ENCODE assay signal across 8 mouse cellular contexts in genomic region chr9:53535416-53536320, GRCm38 (mm10). TPM values are rescaled to one million over a fixed set of nuclear protein-coding genes. Genes with fewer than 3 reads are reported as not detected.
DNase-seq lines count a peak whose midpoint lies in the region; ATAC-seq and TF ChIP-seq lines count a peak whose summit lies in the region.

No protein-coding gene starts in this region.

- peak overlapping the region; percentile 87 for H3K4me2 ChIP-seq in embryonic facial prominence, embryonic 13.5 days
- H3K4me2 ChIP-seq in liver, embryonic 14.5 days (ENCODE audit: low read depth), result peak overlapping the region; percentile 96

- H3K36me3 ChIP-seq in MEL (ENCODE audit: control insufficient read depth in 1 of 2, insufficient read depth in 2 of 2, low read length in 2 of 2), result peaks cover 19 to 21% of the 10 kb centered on the region in 2 experiments
- peaks cover 11% of the 10 kb centered on the region for H3K36me3 ChIP-seq in embryonic facial prominence, embryonic 13.5 days
- H3K36me3 ChIP-seq in liver, embryonic 14.5 days (replicated peaks; ENCODE audit: control insufficient read depth, insufficient read depth, low read depth), result no peaks in the 10 kb centered on the region; the same call in 1 of the 2 replicates

- no peaks in the 10 kb centered on the region for H3K27me3 ChIP-seq in MEL (ENCODE audit: control insufficient read depth in 1 of 2, insufficient read depth in 2 of 2, low read length in 2 of 2)
- no peaks in the 10 kb centered on the region for H3K27me3 ChIP-seq in embryonic facial prominence, embryonic 13.5 days
- H3K27me3 ChIP-seq in liver, embryonic 14.5 days (ENCODE audit: control insufficient read depth, insufficient read depth, low read length), result no peaks in the 10 kb centered on the region

- TF ChIP-seq CTCF in MEL (IDR thresholded peaks at IDR 0.05 in 2 of 3, conservative IDR thresholded peaks at IDR 0.05 in 1 of 3; ENCODE audit: control insufficient read depth in 1 of 3, insufficient read depth in 1 of 3, low read depth in 2 of 3, low read length in 3 of 3, poor library complexity in 1 of 3, severe bottlenecking in 1 of 3), result no peak
- no peak for TF ChIP-seq CTCF in liver, embryonic 14.5 days (IDR thresholded peaks at IDR 0.05; ENCODE audit: low read depth)

- H3K4me3 ChIP-seq in MEL (ENCODE audit: control insufficient read depth in 1 of 2, insufficient read depth in 1 of 2, low read depth in 2 of 2, low read length in 2 of 2), result peak overlapping the region; percentile 77 to 79
- peak overlapping the region; percentile 92 for H3K4me3 ChIP-seq in embryonic facial prominence, embryonic 13.5 days
- H3K4me3 ChIP-seq in liver, embryonic 14.5 days (ENCODE audit: insufficient read depth in 1 of 2, low read depth in 2 of 2, low read length in 2 of 2), result peak overlapping the region; percentile 77 to 95

- H3K4me1 ChIP-seq in MEL (ENCODE audit: control insufficient read depth in 1 of 2, insufficient read depth in 2 of 2, low read length in 2 of 2), result peaks cover 9% of the 10 kb centered on the region in 2 experiments
- H3K4me1 ChIP-seq in embryonic facial prominence, embryonic 13.5 days, result peaks cover 18% of the 10 kb centered on the region; the same call in 1 of the 2 replicates
- peaks cover 0 to 4% of the 10 kb centered on the region in 2 experiments; a peak in 3 of 4 replicates for H3K4me1 ChIP-seq in liver, embryonic 14.5 days (replicated peaks; ENCODE audit: control insufficient read depth in 2 of 2, insufficient read depth in 2 of 2, low read length in 1 of 2)

- TF ChIP-seq EP300 in MEL (IDR thresholded peaks at IDR 0.05; ENCODE audit: low read depth in 1 of 2, low read length in 2 of 2), result no peak; a peak in 1 of 4 replicates
- no peak for TF ChIP-seq EP300 in liver, embryonic 14.5 days (IDR thresholded peaks at IDR 0.05; ENCODE audit: low read depth)

- peaks cover 40% of the 10 kb centered on the region for H3K79me2 ChIP-seq in MEL (ENCODE audit: control insufficient read depth, insufficient read depth, low read length, poor library complexity)

- H3K27ac ChIP-seq in MEL (ENCODE audit: control insufficient read depth, low read depth, low read length), result peak overlapping the region; percentile 87
- H3K27ac ChIP-seq in embryonic facial prominence, embryonic 13.5 days, result peak overlapping the region; percentile 92
- peak overlapping the region; percentile 30 for H3K27ac ChIP-seq in liver, embryonic 14.5 days

- 17% methylated on average over 17 of the region's 17 CpGs for WGBS in embryonic facial prominence, embryonic 13.5 days
- WGBS in liver, embryonic 14.5 days (ENCODE audit: insufficient replicate concordance), result 10% methylated on average over 17 of the region's 17 CpGs

- peak overlapping the region; percentile 79 for H3K9ac ChIP-seq in MEL (ENCODE audit: control insufficient read depth, low read depth, low read length, poor library complexity, severe bottlenecking)
- H3K9ac ChIP-seq in embryonic facial prominence, embryonic 13.5 days, result peak overlapping the region; percentile 94
- peak overlapping the region; percentile 65 for H3K9ac ChIP-seq in liver, embryonic 14.5 days (replicated peaks)

- no peak for TF ChIP-seq POLR2A in MEL (IDR thresholded peaks at IDR 0.05; ENCODE audit: control insufficient read depth in 1 of 2, insufficient read depth in 1 of 2, low read depth in 1 of 2, low read length in 2 of 2, poor library complexity in 1 of 2)

- ATAC-seq in CD4-positive, CD25-positive, alpha-beta regulatory T cell, adult 4 months, result no peak
- ATAC-seq in embryonic facial prominence, embryonic 13.5 days (ENCODE audit: insufficient number of reproducible peaks, insufficient read depth, low FRiP score, low TSS enrichment, low read depth), result no peak
- no peak for ATAC-seq in liver, embryonic 14.5 days (ENCODE audit: insufficient read depth)

- TF ChIP-seq RAD21 in MEL (IDR thresholded peaks at IDR 0.05; ENCODE audit: low read depth, low read length), result no peak

- DNase-seq in CD4-positive, CD25-positive, alpha-beta regulatory T cell, adult 2 months (ENCODE audit: low read depth, low spot score), result peak; percentile 48
- peak; percentile 61 for DNase-seq in MEL (ENCODE audit: low read depth, low spot score)
- DNase-seq in induced T-regulatory cell, adult 2 months (ENCODE audit: low read depth), result peak; percentile 75
- DNase-seq in liver, embryonic 14.5 days (ENCODE audit: low read depth in 3 of 3, low spot score in 3 of 3), result peak; percentile 20 to 42 (median 40)
- peak; percentile 3 for DNase-seq in retina, embryonic 14.5 days (ENCODE audit: low spot score)
- no peak for DNase-seq in urinary bladder, postnatal 14 days (ENCODE audit: low spot score)

- no peaks in the 10 kb centered on the region for H3K9me3 ChIP-seq in MEL (replicated peaks; ENCODE audit: insufficient read depth, low read length)
- no peaks in the 10 kb centered on the region for H3K9me3 ChIP-seq in embryonic facial prominence, embryonic 13.5 days
- no peaks in the 10 kb centered on the region for H3K9me3 ChIP-seq in liver, embryonic 14.5 days (ENCODE audit: control insufficient read depth, low read length)

TF ChIP-seq in MEL, 35 proteins besides CTCF, POLR2A, EP300 and RAD21:
- TF ChIP-seq GATA1 (IDR thresholded peaks at IDR 0.05; ENCODE audit: low read depth, low read length), result peak; percentile 27; the same call in 1 of the 2 replicates
- no peak for TF ChIP-seq TBP (IDR thresholded peaks at IDR 0.05; ENCODE audit: low read depth, low read length)
- TF ChIP-seq RCOR1 (IDR thresholded peaks at IDR 0.05; ENCODE audit: low read depth, low read length), result no peak
- peak; percentile 25; the same call in 1 of the 2 replicates for TF ChIP-seq ETS1 (IDR thresholded peaks at IDR 0.05; ENCODE audit: low read depth, low read length)

RNA-seq across cellular contexts. Expression of gene Atm, which starts 0.9 kb away (rescaled TPM):
- 10 to 100 TPM; 27.8 to 35.4 TPM for polyA plus RNA-seq in CD4-positive, CD25-positive, alpha-beta regulatory T cell, adult 4 months (2017; shearing (Covaris generic))
- 16.0 and 18.5 TPM in 2 replicates for total RNA-seq in MEL (2012; rRNA removed)
- polyA plus RNA-seq in MEL (2012; ENCODE audit: insufficient read depth in 1 of 2, insufficient read length in 2 of 2, low read depth in 1 of 2, low replicate concordance in 2 of 2, missing spikeins in 1 of 2), result 10 to 100 TPM in 1 of 2 experiments, not detected in 1; 21.4 TPM
- 20.3 and 22.0 TPM in 2 replicates for polyA plus RNA-seq in embryonic facial prominence, embryonic 13.5 days (2015; fragmentation: Nextera tagmentation; extraction: Ambion mirVana)
- polyA plus RNA-seq in liver, embryonic 14.5 days (2012; rRNA removed), result 2.7 and 3.7 TPM in 2 replicates
- polyA plus RNA-seq in liver, embryonic 14.5 days (2014; fragmentation: Nextera tagmentation; extraction: Ambion mirVana), result 3.5 and 4.0 TPM in 2 replicates

RNA-seq across cellular contexts. Expression of gene Npat, which starts 1.2 kb away (rescaled TPM):
- polyA plus RNA-seq in CD4-positive, CD25-positive, alpha-beta regulatory T cell, adult 4 months (2017; shearing (Covaris generic)), result 10 to 100 TPM; 13.0 to 16.9 TPM
- 12.5 and 14.1 TPM in 2 replicates for total RNA-seq in MEL (2012; rRNA removed)
- 10 to 100 TPM in 1 of 2 experiments, not detected in 1; 16.4 TPM for polyA plus RNA-seq in MEL (2012; ENCODE audit: insufficient read depth in 1 of 2, insufficient read length in 2 of 2, low read depth in 1 of 2, low replicate concordance in 2 of 2, missing spikeins in 1 of 2)
- polyA plus RNA-seq in embryonic facial prominence, embryonic 13.5 days (2015; fragmentation: Nextera tagmentation; extraction: Ambion mirVana), result 21.9 and 22.6 TPM in 2 replicates
- 3.7 and 5.1 TPM in 2 replicates for polyA plus RNA-seq in liver, embryonic 14.5 days (2012; rRNA removed)
- 10.3 and 10.4 TPM in 2 replicates for polyA plus RNA-seq in liver, embryonic 14.5 days (2014; fragmentation: Nextera tagmentation; extraction: Ambion mirVana)

Comparison
In these comparisons a context has a peak if more than half of its experiments do, and no peak if none do; other contexts are left out.
1. H3K27ac ChIP-seq: peak in every context shown above with its lines; median percentile 92 in embryonic facial prominence, embryonic 13.5 days; 87 in MEL; 30 in liver, embryonic 14.5 days.